Mouse (Mus musculus) lung, embryonic 14.5 days (tissue): Measurements from ENCODE around the gene Mdga1. TPM values are rescaled to one million over a fixed set of nuclear protein-coding genes. Genes with fewer than 3 reads are reported as not detected.

Source experiments
- ATAC-seq: fragments of 200-750 bp; cut with Nextera tagmentation; 2 replicates; pipeline ENCODE4 v1.8.0; 2017; ENCODE audit warnings: mild to moderate bottlenecking, moderate TSS enrichment, moderate library complexity; ENCODE audit not compliant: insufficient read depth
- DNase-seq: peaks from one replicate; pipeline ENCODE4 v3.0.0-alpha.2; 2015
- H3K27ac ChIP-seq: fragments of 300-500 bp; sonication (generic); 2 replicates; pipeline ENCODE4 v1.5.1; 2014; ENCODE audit warnings: low read depth, mild to moderate bottlenecking, moderate library complexity
- H3K27me3 ChIP-seq: fragments of 300-500 bp; sonication (generic); 2 replicates; pipeline ENCODE4 v1.6.1; 2014; ENCODE audit warnings: low read length, control low read depth; ENCODE audit not compliant: insufficient read depth
- H3K36me3 ChIP-seq: fragments of 300-500 bp; sonication (generic); 2 replicates; pipeline ENCODE4 v1.6.1; 2014; ENCODE audit warnings: control low read depth; ENCODE audit not compliant: insufficient read depth
- H3K4me1 ChIP-seq: fragments of 300-500 bp; sonication (generic); 2 replicates; pipeline ENCODE4 v1.6.1; 2014; ENCODE audit warnings: antibody characterized with exemption, control low read depth; ENCODE audit not compliant: insufficient read depth
- H3K4me2 ChIP-seq: fragments of 300-500 bp; sonication (generic); 2 replicates; pipeline ENCODE4 v1.6.1; 2014; ENCODE audit warnings: mild to moderate bottlenecking
- H3K4me3 ChIP-seq: fragments of 300-500 bp; sonication (generic); 2 replicates; pipeline ENCODE4 v1.5.1; 2014; ENCODE audit warnings: low read depth, low read length
- H3K9ac ChIP-seq: fragments of 300-500 bp; sonication (generic); 2 replicates; pipeline ENCODE4 v1.6.1; 2014
- H3K9me3 ChIP-seq: fragments of 300-500 bp; sonication (generic); 2 replicates; pipeline ENCODE4 v1.6.1; 2016; ENCODE audit warnings: low read depth, low read length, control low read depth
- CTCF ChIP-seq: IDR thresholded peaks from 2 replicates; pipeline ENCODE4 v1.5.1; 2016; ENCODE audit warnings: antibody characterized with exemption, low read depth
- WGBS: fragments of 180-500 bp; shearing (Covaris S2); extraction: QIAGEN DNeasy Blood & Tissue Kit; methylation state at CpG from one replicate; pipeline ENCODE4 v1.1.7; 2014; 5-methylcytosine and 5-hydroxymethylcytosine counted together
- polyA plus RNA-seq: library from polyadenylated mRNA; unstranded; fragments of >200 nt; fragmentation: Nextera tagmentation; extraction: Ambion mirVana; gene quantifications from 2 replicates; pipeline ENCODE4 v1.2.1, GENCODE M21; 2014

The Mdga1 gene
- polyA plus RNA-seq, 1 experiment from 2014 or later: 8.9 TPM

DNA sequence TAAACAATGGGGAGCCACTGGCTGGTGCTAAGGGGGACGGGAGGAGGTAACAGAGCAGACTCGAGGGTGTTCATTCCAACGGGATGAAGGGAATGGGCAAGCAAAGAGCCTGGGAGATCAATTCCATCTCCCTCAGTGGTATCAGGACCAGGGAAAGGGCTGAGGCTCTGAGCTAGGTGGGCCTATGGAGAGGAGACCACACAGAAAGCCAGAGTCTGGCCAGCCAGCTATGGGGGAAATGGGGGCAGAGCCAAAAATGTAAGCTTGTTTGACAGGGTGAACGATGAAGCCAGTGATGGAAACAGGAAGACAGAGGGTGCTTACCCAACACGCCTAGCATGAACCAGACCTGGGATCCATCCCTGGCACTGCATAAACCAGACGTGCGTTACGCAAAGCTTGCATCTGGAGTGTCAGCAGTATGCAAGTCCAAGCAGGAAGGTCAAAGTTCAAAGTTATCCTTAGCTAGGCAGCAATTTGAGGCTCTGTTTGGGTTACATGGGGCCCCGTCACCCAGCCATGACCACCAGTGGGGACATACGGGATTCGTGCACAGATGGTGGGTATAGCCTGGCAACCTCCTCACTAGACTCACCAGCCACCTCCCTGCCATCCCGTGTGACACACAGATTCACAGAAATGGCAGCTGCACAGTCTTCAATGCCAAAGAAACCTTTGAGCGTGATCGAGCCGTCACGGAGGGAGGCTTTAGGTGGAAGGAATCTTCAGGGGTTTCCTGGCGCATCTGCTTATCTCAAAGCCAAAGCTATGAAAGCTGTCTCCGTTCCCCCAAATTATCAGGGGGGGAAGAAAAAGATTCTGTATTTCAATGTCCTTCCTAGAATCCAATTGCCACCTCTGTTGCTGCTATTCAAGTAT, 113.9 kb downstream of the Mdga1 start:
- Histone ChIP-seq H3K4me2 (no peak overlapping the region), H3K9me3 (no peaks in the 10 kb centered on the region), H3K4me1 (peaks cover 7% of the 10 kb centered on the region), H3K9ac (no peak overlapping the region), H3K4me3 (no peak overlapping the region), H3K27me3 (peaks cover 9% of the 10 kb centered on the region; the same call in 1 of the 2 replicates), H3K27ac (peak overlapping the region; percentile 37; the same call in 1 of the 2 replicates), H3K36me3 (no peaks in the 10 kb centered on the region)
- DNase-seq (peak; percentile 92), ATAC-seq (peak; percentile 89)
- 32% methylated on average over 18 of the region's 18 CpGs for WGBS
- no peak for TF ChIP-seq CTCF

DNA sequence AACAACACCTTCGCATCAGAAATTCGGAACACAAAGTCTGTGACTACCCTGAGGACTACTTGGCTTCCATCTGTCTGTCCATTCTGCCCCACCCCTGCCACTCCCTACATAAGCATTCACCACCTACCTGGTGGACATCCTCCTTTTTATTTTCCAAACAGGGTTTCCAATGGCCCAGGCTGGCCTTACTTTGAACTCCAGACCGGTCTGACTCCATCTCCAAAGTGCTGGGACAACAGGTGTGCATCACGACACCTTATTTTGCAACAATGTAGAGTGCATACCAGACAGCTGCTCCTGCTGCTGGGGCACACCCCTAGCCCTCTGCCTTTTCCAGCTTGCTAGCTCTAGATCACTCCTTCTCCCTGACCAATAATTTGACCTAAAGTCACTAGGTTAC, 115.1 kb downstream of the Mdga1 start:
- Histone ChIP-seq H3K4me1 (peaks cover 7% of the 10 kb centered on the region), H3K9ac (no peak overlapping the region), H3K4me3 (no peak overlapping the region), H3K27ac (no peak overlapping the region; the same call in 1 of the 2 replicates), H3K27me3 (peaks cover 9% of the 10 kb centered on the region; the same call in 1 of the 2 replicates), H3K36me3 (no peaks in the 10 kb centered on the region), H3K9me3 (no peaks in the 10 kb centered on the region), H3K4me2 (no peak overlapping the region)
- no peak for TF ChIP-seq CTCF
- ATAC-seq: no peak
- WGBS: 87% methylated on average over 4 of the region's 4 CpGs
- DNase-seq: no peak

DNA sequence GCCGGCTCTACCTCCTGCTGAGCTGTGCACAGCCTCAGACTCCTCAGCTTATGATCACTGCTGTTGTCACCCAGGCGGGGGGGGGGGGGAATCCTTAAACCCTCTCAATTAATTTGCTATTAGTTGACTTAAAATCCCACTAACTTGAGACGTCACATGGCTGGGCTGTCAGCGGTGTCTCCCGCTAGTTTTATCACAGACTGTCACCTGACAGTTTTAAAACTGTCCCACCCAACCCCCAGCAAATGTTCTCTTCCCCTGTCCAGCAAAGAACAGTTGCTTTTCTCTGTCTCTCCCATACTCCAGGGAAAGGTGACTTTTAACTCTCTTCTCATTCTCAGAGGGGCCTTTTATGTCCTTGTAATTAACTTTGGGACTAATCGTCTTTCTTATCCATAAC, 115.5 kb downstream of the Mdga1 start:
- peaks cover 9% of the 10 kb centered on the region; the same call in 1 of the 2 replicates for H3K27me3 ChIP-seq
- no peaks in the 10 kb centered on the region for H3K36me3 ChIP-seq
- 48% methylated on average over 6 of the region's 6 CpGs for WGBS
- H3K4me1 ChIP-seq: peaks cover 7% of the 10 kb centered on the region
- no peak overlapping the region for H3K9ac ChIP-seq
- H3K27ac ChIP-seq: no peak overlapping the region
- H3K9me3 ChIP-seq: no peaks in the 10 kb centered on the region
- no peak for ATAC-seq
- no peak overlapping the region for H3K4me2 ChIP-seq
- TF ChIP-seq CTCF: no peak
- no peak overlapping the region for H3K4me3 ChIP-seq
- no peak for DNase-seq

DNA sequence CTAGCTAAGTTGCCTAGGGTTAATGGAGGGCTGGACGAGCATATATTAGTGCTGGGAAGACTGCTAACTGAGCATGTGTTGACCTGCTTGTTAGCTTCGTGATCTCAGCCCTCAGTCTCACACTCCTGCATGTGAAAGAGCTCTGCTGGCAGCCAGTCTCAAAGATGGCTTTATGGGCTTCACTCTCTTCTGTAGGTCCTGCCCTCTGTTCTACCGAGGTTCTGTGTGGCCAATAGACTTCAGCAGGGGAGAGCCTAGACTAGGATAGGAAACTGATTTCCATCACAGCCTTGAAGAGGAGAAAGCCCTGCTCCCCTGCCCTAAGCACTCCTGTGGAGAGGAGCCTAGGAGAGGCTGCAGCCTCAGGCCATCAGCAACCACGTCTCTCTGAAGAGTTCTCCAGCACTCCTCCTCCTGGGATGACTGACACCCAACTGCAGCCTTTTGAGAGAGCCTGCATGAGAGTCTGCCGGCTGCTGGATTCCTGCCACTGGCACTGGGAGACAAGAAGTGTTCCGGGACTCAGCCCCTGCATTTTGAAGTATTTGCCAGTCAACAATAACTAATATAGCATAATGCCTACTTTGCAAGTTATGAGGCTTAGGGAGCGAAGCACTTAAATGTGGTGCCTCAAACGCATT, 116.9 kb downstream of the Mdga1 start:
- no peaks in the 10 kb centered on the region for H3K9me3 ChIP-seq
- no peaks in the 10 kb centered on the region for H3K36me3 ChIP-seq
- peak; percentile 70 for DNase-seq
- ATAC-seq: no peak
- no peak overlapping the region for H3K4me2 ChIP-seq
- no peak overlapping the region for H3K4me3 ChIP-seq
- H3K9ac ChIP-seq: no peak overlapping the region
- H3K27me3 ChIP-seq: peaks cover 9% of the 10 kb centered on the region; the same call in 1 of the 2 replicates
- H3K27ac ChIP-seq: no peak overlapping the region
- WGBS: 47% methylated on average over 8 of the region's 8 CpGs
- no peak for TF ChIP-seq CTCF
- H3K4me1 ChIP-seq: peaks cover 7% of the 10 kb centered on the region

DNA sequence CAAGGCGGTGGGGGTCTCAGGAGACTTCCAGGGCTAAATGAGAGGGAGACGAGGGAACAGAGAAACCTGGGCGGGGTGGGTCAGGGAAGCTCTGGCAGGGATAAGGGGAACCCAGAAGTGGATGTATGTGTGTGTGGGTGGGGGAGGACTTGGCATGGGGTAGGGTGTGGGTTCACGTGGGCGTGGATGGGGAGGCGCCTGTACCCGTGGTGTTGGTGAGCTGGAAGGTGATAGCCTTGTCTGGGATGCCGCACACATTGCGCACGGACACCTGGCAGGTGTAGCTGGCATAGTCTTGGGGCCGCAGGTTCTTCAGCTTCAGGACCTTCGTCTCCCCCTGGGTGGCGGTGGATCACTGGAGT, 120.5 kb downstream of the Mdga1 start:
- Histone ChIP-seq H3K27ac (no peak overlapping the region), H3K4me1 (no peaks in the 10 kb centered on the region), H3K9ac (no peak overlapping the region), H3K4me3 (no peak overlapping the region), H3K9me3 (no peaks in the 10 kb centered on the region), H3K4me2 (no peak overlapping the region), H3K27me3 (peaks cover 9% of the 10 kb centered on the region; the same call in 1 of the 2 replicates), H3K36me3 (no peaks in the 10 kb centered on the region)
- TF ChIP-seq CTCF: no peak
- DNase-seq (no peak), ATAC-seq (no peak)
- 83% methylated on average over 13 of the region's 13 CpGs for WGBS

DNA sequence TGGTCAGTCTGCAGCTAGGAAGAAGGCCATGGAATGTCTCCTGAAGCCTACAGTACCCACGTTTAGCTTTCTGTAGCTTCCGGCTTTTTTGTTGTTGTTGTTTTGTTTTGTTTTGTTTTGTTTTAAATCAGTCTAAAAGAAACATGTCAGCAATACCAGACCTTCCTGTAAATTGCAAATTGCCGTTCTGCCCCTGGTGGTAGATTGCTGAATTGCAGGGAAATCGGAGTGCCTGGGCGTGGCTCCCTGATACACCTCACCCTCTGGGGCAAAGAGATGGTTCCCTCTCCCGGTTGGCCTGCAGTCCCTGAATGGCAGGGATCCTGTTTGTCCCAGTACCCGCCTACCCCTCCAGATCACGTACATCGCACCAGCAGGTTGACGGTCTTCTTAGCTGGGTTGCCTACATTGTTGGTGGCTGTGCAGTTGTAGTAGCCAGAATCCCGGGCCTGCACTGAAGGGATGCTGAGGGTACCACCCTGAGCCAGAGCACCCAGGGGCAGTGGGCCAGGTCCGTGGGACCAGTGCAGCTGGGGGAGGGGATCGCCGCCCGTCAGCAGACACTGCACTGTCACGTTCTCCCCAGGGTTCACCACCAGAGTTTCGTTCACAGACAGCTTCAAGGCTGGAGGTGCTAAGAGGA, 121.0 kb downstream of the Mdga1 start:
- Histone ChIP-seq H3K9me3 (no peaks in the 10 kb centered on the region), H3K4me2 (no peak overlapping the region), H3K36me3 (no peaks in the 10 kb centered on the region), H3K27me3 (peaks cover 9% of the 10 kb centered on the region; the same call in 1 of the 2 replicates), H3K9ac (no peak overlapping the region), H3K27ac (no peak overlapping the region), H3K4me1 (no peaks in the 10 kb centered on the region), H3K4me3 (no peak overlapping the region)
- WGBS: 30% methylated on average over 17 of the region's 17 CpGs
- DNase-seq (peak; percentile 80), ATAC-seq (peak; percentile 44; the same call in 1 of the 2 replicates)
- peak; percentile 91 for TF ChIP-seq CTCF

DNA sequence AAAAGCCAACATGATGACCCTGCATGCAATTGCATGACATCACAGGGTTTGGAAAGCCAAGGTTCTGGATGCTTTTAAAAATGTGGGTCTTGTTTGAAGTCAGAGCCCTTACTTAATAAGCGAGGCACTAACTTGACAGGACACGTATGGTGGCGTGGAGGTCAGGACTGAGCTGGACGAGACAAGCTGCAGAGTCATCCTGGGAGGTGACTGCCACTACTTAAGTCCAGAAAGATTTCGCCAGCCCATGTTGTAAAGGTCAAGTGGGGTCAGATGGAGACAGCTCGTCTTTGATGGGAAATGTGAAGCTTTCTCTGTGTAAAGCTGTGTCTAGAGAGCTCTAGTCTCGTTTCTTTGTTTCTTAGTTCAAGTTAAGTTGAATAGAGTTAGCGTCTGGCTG, 122.6 kb downstream of the Mdga1 start:
- H3K4me2 ChIP-seq: no peak overlapping the region
- peaks cover 6% of the 10 kb centered on the region; the same call in 1 of the 2 replicates for H3K27me3 ChIP-seq
- 39% methylated on average over 8 of the region's 8 CpGs for WGBS
- H3K4me1 ChIP-seq: no peaks in the 10 kb centered on the region
- TF ChIP-seq CTCF: no peak
- H3K9me3 ChIP-seq: no peaks in the 10 kb centered on the region
- H3K27ac ChIP-seq: no peak overlapping the region
- ATAC-seq (no peak), DNase-seq (no peak)
- no peak overlapping the region for H3K4me3 ChIP-seq
- no peak overlapping the region for H3K9ac ChIP-seq
- H3K36me3 ChIP-seq: no peaks in the 10 kb centered on the region
